In the genomic region with DNA sequence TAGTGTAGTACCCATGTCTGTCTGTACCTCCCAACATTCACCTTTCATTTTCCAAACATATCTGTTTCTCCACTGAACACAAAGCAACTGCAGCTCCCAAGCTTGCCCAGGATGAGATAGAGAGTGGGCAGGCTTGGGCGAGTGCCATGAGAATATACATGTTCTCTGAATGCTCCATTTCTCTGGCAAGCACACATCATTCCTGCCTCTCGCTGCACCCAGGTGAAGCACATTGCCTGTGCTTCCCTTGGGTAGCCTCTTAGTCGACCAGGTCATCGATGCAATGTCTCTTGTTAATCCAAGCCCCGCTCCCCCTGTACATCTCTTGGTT, we compare ENCODE assay signal across 9 mouse cellular contexts.
DNase-seq lines count a peak whose midpoint lies in the region; ATAC-seq lines count a peak whose summit lies in the region.
"Had no signal": no experiment of that assay in that cellular context is flagged by ENCODE, and none has a peak within 500 bp of the region (broad histone marks: within the 10 kb centered on the region; RNA-seq: fewer than 3 reads in every experiment).

No protein-coding gene starts in this region.

- H3K4me1 ChIP-seq in forebrain, embryonic 16.5 days (replicated peaks; ENCODE audit: control insufficient read depth, insufficient read depth, low read length) = peaks cover 19% of the 10 kb centered on the region
- H3K4me1 ChIP-seq in forebrain, embryonic 11.5 days (replicated peaks; ENCODE audit: control insufficient read depth, insufficient read depth, low read length) = peaks cover 4% of the 10 kb centered on the region; the same call in 1 of the 2 replicates
- H3K4me1 ChIP-seq in kidney, embryonic 16.5 days (ENCODE audit: insufficient read depth, low read length) = peaks cover 69% of the 10 kb centered on the region

- DNase-seq in forebrain, embryonic 11.5 days (ENCODE audit: low spot score) = no peak
- DNase-seq in kidney, adult 9 months = no peak
- DNase-seq in brain, adult 2 months (ENCODE audit: low read depth, low spot score) = peak; percentile 73
- peak; percentile 38 to 77 for DNase-seq in left cerebral cortex, postnatal 25 days (ENCODE audit: low spot score in 2 of 2)
- no peak for DNase-seq in urinary bladder, postnatal 14 days (ENCODE audit: low spot score)

- H3K4me3 ChIP-seq in forebrain, embryonic 16.5 days (replicated peaks; ENCODE audit: low read length) = no peak overlapping the region
- H3K4me3 ChIP-seq in forebrain, embryonic 11.5 days (ENCODE audit: low read depth, low read length) = no peak overlapping the region
- H3K4me3 ChIP-seq in kidney, embryonic 16.5 days (ENCODE audit: low read length) = no peak overlapping the region
- H3K4me3 ChIP-seq: embryonic facial prominence, embryonic 13.5 days had no signal

- intact Hi-C loops in left cerebral cortex, postnatal 25 days (cut with DNase I) = no loop called here

- no peaks in the 10 kb centered on the region for H3K27me3 ChIP-seq in forebrain, embryonic 16.5 days (replicated peaks; ENCODE audit: control insufficient read depth, insufficient read depth, low read length)
- no peaks in the 10 kb centered on the region for H3K27me3 ChIP-seq in forebrain, embryonic 11.5 days (ENCODE audit: control insufficient read depth, insufficient read depth, low read length)
- H3K27me3 ChIP-seq in kidney, embryonic 16.5 days (ENCODE audit: insufficient read depth, low read length) = no peaks in the 10 kb centered on the region
- H3K27me3 ChIP-seq: embryonic facial prominence, embryonic 13.5 days had no signal

- H3K9me3 ChIP-seq in forebrain, embryonic 16.5 days (ENCODE audit: control insufficient read depth, low read length) = no peaks in the 10 kb centered on the region
- H3K9me3 ChIP-seq in forebrain, embryonic 11.5 days (ENCODE audit: control insufficient read depth, low read length) = no peaks in the 10 kb centered on the region
- no peaks in the 10 kb centered on the region for H3K9me3 ChIP-seq in kidney, embryonic 16.5 days (ENCODE audit: low read length)
- H3K9me3 ChIP-seq: embryonic facial prominence, embryonic 13.5 days had no signal

- WGBS in forebrain, embryonic 16.5 days = 84% methylated on average over 5 of the region's 5 CpGs
- WGBS in forebrain, embryonic 11.5 days = 94% methylated on average over 5 of the region's 5 CpGs
- 91% methylated on average over 5 of the region's 5 CpGs for WGBS in kidney, embryonic 16.5 days

- ATAC-seq in forebrain, embryonic 16.5 days = no peak
- ATAC-seq in forebrain, embryonic 11.5 days (replicated peaks; ENCODE audit: low FRiP score) = no peak
- ATAC-seq in kidney, embryonic 16.5 days (ENCODE audit: low FRiP score, low TSS enrichment) = no peak
- ATAC-seq in erythroid progenitor cell, adult 5-6 weeks (replicated peaks; ENCODE audit: low FRiP score, poor library complexity, severe bottlenecking) = no peak

- no peak overlapping the region for H3K9ac ChIP-seq in forebrain, embryonic 16.5 days (replicated peaks; ENCODE audit: low read depth, low read length)
- H3K9ac ChIP-seq in forebrain, embryonic 11.5 days (ENCODE audit: low read length) = no peak overlapping the region
- no peak overlapping the region for H3K9ac ChIP-seq in kidney, embryonic 16.5 days (replicated peaks; ENCODE audit: low read length)
- H3K9ac ChIP-seq: embryonic facial prominence, embryonic 13.5 days had no signal

- no peaks in the 10 kb centered on the region for H3K36me3 ChIP-seq in forebrain, embryonic 16.5 days (ENCODE audit: control insufficient read depth, insufficient read depth)
- no peaks in the 10 kb centered on the region for H3K36me3 ChIP-seq in forebrain, embryonic 11.5 days (ENCODE audit: control insufficient read depth, insufficient read depth, low read length)
- no peaks in the 10 kb centered on the region for H3K36me3 ChIP-seq in kidney, embryonic 16.5 days (ENCODE audit: insufficient read depth, low read length)
- H3K36me3 ChIP-seq: embryonic facial prominence, embryonic 13.5 days had no signal

- no peak overlapping the region for H3K4me2 ChIP-seq in forebrain, embryonic 16.5 days (ENCODE audit: low read length)
- no peak overlapping the region for H3K4me2 ChIP-seq in forebrain, embryonic 11.5 days (ENCODE audit: low read depth, low read length, severe bottlenecking)
- H3K4me2 ChIP-seq in kidney, embryonic 16.5 days (replicated peaks; ENCODE audit: low read depth, low read length) = no peak overlapping the region
- H3K4me2 ChIP-seq: embryonic facial prominence, embryonic 13.5 days had no signal

- H3K27ac ChIP-seq in forebrain, embryonic 16.5 days (ENCODE audit: low read length) = peak overlapping the region; percentile 41; the same call in 1 of the 2 replicates
- H3K27ac ChIP-seq in forebrain, embryonic 11.5 days (ENCODE audit: low read depth, low read length) = no peak overlapping the region
- 0 out of 2 replicates have a peak overlapping the region, but pooled peaks have one; percentile 8 for H3K27ac ChIP-seq in kidney, embryonic 16.5 days (ENCODE audit: low read length)
- H3K27ac ChIP-seq: embryonic facial prominence, embryonic 13.5 days had no signal

Comparison
In these comparisons a context has a peak if more than half of its experiments do, and no peak if none do; other contexts are left out.
1. DNase-seq: peak in brain, adult 2 months (single experiment) and left cerebral cortex, postnatal 25 days (2 of 2); none in forebrain, embryonic 11.5 days (single experiment), kidney, adult 9 months (single experiment) and urinary bladder, postnatal 14 days (single experiment).